Mouse (Mus musculus): ENCODE measurements around the gene Galns.
"Not testable (repeated sequence)": the region's sequence is repeated elsewhere in the genome, so short reads cannot be mapped to it uniquely, and the experiment has no call there.

Gene Galns

GRCm38 (mm10) chr8:122596031-122596430 lies 15.2 kb downstream of the Galns start:
- DNase-seq (ENCODE audit: low spot score in 2 of 2): no peak

DNA sequence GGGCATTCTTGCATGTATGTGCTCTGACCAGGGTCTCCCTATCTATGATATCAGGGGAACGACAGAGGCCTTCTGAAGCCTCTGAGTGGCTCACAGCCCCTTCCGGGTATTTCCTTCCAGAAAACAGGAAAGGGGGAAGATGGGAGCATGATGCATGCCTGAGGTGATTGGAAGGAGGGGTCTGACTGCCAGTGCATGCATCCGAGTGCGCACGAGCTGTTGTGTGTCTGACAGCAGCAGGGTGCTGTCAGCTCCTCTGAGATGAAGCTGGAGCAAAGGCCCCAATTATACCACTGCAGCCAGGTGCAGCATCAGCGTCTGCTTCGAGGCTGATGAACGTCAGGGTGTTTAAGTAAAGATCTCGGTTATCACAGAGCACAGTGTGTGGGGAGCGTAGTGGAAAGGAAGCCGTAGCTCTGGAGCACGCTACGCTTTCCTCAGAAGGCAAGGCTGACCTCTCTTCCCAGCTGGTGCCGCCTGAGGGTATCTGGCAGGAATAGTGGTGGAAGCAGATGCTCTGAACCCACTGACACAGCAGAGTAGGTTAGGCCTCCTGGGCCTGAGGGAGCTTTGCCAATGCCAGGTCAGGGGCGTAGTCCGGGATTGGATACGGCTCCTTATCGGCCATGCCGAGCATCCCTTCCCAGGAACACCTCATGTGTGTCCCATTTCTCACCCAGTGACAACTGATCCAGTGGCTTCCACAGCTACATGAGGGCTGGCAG lies 17.3 kb downstream of the Galns start:
- no peak for DNase-seq (ENCODE audit: low spot score in 2 of 2)

DNA sequence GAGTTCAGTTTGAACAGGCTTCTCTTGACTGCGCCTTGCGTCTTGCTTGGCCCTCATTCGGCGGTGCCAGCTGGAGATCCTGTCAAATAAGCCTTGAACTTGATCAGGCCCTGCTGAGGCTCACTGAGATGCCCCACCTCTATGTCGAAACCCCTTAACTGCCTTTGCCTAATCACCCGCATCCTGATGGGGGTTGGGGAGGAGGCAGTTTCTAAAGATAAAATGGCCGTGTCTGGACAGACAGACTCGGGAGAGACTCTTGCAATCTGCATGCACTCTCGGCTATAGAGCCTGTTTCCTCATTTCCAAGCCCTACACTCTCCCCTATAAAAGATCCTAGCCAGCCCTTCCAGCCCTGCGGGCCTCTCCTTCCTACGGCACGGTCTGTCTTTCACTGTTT lies 18.0 kb downstream of the Galns start:
- DNase-seq (ENCODE audit: low spot score in 2 of 2): no peak

GRCm38 (mm10) chr8:122586749-122587148 lies 24.5 kb downstream of the Galns start:
- DNase-seq (ENCODE audit: low spot score in 2 of 2): no peak

DNA sequence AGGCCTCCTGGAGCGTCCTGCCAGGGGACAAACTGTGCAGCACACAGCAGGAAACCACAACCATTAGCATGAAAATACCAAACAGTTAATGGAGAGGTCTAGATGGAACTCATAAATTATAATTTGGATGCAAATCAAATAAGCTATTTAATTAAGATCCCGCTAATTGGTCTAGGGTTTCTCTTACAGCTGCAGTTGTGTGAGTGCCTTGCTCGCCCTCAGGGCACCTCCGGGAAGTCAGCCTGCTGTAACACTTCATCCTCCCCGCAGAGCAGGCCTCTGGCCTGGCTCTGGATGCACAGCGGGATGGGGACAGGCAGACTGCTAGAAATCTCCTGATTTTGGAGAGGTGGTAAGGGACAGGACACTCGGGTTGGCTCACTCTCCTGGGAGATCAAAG lies 25.1 kb downstream of the Galns start:
- DNase-seq (ENCODE audit: low spot score in 2 of 2): no peak

DNA sequence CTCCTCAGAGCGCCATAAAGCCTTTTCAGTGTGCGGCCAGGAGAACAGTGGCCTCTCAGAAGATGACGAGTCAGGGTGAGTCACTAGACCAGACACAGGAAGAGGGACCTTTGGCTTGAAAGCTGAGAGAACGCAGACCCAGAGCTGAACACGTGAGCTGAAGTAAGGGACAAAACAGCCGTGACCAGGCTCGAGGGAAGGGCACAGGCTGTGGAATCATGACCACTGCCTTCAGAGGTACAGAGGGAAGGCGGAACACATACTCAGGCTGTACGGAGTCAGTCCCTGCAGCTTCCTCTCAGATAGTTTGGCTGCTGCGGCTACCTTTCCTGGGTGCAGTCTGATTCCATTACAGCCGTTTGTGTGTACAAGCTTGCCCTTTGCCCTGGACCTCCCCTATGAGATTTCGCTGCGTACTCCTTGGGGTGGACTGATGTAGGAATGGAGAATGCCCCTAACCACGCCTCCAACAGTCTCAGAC lies 25.8 kb downstream of the Galns start:
- DNase-seq (ENCODE audit: low spot score in 2 of 2): no peak

- DNase-seq (ENCODE audit: low spot score in 2 of 2): no peak
Observed at GRCm38 (mm10) chr8:122584981-122585380, 26.3 kb downstream of the Galns start.

GRCm38 (mm10) chr8:122580926-122581325 lies 30.3 kb downstream of the Galns start:
- no peak for DNase-seq (ENCODE audit: low spot score in 2 of 2)

- DNase-seq (ENCODE audit: low spot score in 2 of 2): no peak
Observed at GRCm38 (mm10) chr8:122579196-122579595, 32.1 kb downstream of the Galns start.

- no peak for DNase-seq (ENCODE audit: low spot score in 2 of 2)
Observed at GRCm38 (mm10) chr8:122577116-122577515, 34.1 kb downstream of the Galns start.

GRCm38 (mm10) chr8:122576648-122577022 lies 34.6 kb downstream of the Galns start, which contains the start of gene Aprt:
Gene Aprt, minus strand, starts transcription at chr8:122576909.
- DNase-seq (ENCODE audit: low spot score in 2 of 2): peak; percentile 88 to 95

DNA sequence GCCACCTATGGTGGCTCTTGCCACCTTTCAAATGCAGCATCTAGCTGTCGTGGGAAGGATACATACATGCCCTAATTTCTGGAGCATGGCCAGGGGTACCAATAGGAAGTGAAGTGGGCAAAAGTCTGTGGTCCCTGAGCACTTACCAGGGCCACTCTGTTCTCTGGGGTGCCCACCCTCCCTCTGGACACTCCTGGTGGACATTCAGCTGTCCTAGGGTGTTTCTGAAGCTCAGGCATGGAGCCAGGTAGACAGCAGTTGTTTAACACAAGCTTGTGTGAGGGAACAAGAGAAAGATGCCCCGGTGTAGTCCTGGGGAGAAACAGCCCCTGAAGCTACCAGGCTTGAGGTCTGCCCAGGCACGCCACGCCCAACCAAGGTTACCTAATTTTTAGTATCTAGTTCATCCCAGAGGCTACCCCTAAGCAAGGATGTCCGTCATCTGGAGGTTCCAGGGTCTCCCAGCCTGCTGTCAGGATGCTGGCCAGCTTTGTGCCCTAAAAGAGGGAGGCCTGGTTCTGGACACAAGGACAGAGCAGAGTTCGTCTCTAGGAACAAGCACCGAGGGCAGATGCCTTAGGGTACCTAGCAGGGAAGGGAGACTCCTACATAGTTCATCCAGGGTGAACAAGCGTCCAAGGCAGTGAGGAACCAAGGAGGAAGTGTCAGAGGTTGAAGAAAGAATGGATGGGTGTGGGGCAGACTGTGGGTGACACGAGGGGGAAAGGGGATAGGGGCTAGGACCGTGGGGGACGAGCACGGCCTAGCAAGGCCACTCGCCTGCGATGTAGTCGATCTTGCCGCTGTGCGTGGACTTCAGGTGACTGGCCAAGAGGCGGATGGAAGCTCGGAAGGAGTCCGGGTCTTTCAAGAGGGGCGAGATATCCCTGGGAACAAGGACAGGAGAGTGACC lies 35.3 kb downstream of the Galns start:
- peak in 1 of 2 experiments; percentile 46 for DNase-seq (ENCODE audit: low spot score in 2 of 2)

GRCm38 (mm10) chr8:122575286-122575685 lies 36.0 kb downstream of the Galns start:
- peak in 1 of 2 experiments; percentile 19 for DNase-seq (ENCODE audit: low spot score in 2 of 2)

GRCm38 (mm10) chr8:122574667-122575251 lies 36.5 kb downstream of the Galns start:
- DNase-seq (ENCODE audit: low spot score in 2 of 2): peak in 1 of 2 experiments; percentile 23

- DNase-seq (ENCODE audit: low spot score in 2 of 2): no peak
Observed at GRCm38 (mm10) chr8:122574264-122574663, 37.0 kb downstream of the Galns start.

- no peak for DNase-seq (ENCODE audit: low spot score in 2 of 2)
Observed at GRCm38 (mm10) chr8:122573577-122573976, 37.7 kb downstream of the Galns start.

- not testable (repeated sequence) for DNase-seq (ENCODE audit: low spot score in 2 of 2)
Observed at GRCm38 (mm10) chr8:122573176-122573575, 38.1 kb downstream of the Galns start.

- no peak for DNase-seq (ENCODE audit: low spot score in 2 of 2)
Observed at GRCm38 (mm10) chr8:122572751-122573150, 38.5 kb downstream of the Galns start.

GRCm38 (mm10) chr8:122571750-122572267 lies 39.5 kb downstream of the Galns start:
- no peak for DNase-seq (ENCODE audit: low spot score in 2 of 2)

DNA sequence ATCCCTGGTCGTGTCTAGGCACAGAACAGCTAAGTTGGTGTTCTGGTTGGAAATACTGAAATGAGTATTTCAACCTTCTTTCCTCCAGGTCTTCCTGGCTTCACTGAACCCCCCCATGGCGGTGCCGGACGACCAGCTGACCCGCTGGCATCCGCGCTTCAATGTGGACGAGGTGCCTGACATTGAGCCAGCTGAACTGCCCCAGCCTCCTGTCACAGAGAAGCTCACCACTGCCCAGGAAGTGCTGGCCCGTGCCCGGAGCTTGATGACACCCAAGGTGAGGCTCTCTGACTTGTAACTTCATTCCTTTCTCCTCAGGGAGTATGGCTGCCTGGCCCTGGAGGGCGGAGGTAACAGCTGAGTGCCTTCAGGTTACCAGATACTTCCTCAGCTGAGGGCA lies 40.1 kb downstream of the Galns start:
- DNase-seq (ENCODE audit: low spot score in 2 of 2): no peak

GRCm38 (mm10) chr8:122569996-122570395 lies 41.3 kb downstream of the Galns start:
- no peak for DNase-seq (ENCODE audit: low spot score in 2 of 2)

- DNase-seq (ENCODE audit: low spot score in 2 of 2): peak in 1 of 2 experiments; percentile 63
Observed at GRCm38 (mm10) chr8:122569329-122569728, 41.9 kb downstream of the Galns start.
